Mouse (Mus musculus) cerebellum, adult 11 months (tissue): ENCODE measurements at regions not wholly inside any gene's neighbourhood (a gene's known extent, or its start where the extent isn't known, plus 50 kb on each side); places are given as distances from the start of the nearest gene placed in this dataset.

Experiments used
- DNase-seq: peaks from one replicate; pipeline ENCODE4 v3.0.0; 2022

GRCm38 (mm10) chr4:70844742-70845141 lies 309.9 kb upstream of the Megf9 start:
- no peak for DNase-seq

- no peak for DNase-seq
These were observed 276.1 kb upstream of the Megf9 start for GRCm38 (mm10) chr4:70810956-70811316.

- DNase-seq = peak; percentile 32
These were observed 275.6 kb upstream of the Megf9 start for GRCm38 (mm10) chr4:70810311-70810955.

- no peak for DNase-seq
These were observed 270.1 kb upstream of the Megf9 start for GRCm38 (mm10) chr4:70804925-70805342.

GRCm38 (mm10) chr4:70798483-70798882 lies 263.7 kb upstream of the Megf9 start:
- DNase-seq = no peak

- DNase-seq = no peak
These were observed 263.1 kb upstream of the Megf9 start for GRCm38 (mm10) chr4:70797935-70798334.

- no peak for DNase-seq
These were observed 248.7 kb upstream of the Megf9 start for GRCm38 (mm10) chr4:70783487-70783886.

- DNase-seq = no peak
These were observed 246.8 kb upstream of the Megf9 start for GRCm38 (mm10) chr4:70781591-70781990.

- no peak for DNase-seq
These were observed 241.5 kb upstream of the Megf9 start for GRCm38 (mm10) chr4:70776273-70776672.

GRCm38 (mm10) chr4:70743425-70743824 lies 208.6 kb upstream of the Megf9 start:
- DNase-seq = no peak

GRCm38 (mm10) chr4:70742002-70742401 lies 207.2 kb upstream of the Megf9 start:
- no peak for DNase-seq

GRCm38 (mm10) chr4:70741121-70741520 lies 206.3 kb upstream of the Megf9 start:
- DNase-seq = no peak

GRCm38 (mm10) chr4:70709126-70709689 lies 174.4 kb upstream of the Megf9 start:
- no peak for DNase-seq

- no peak for DNase-seq
These were observed 170.4 kb upstream of the Megf9 start for GRCm38 (mm10) chr4:70705128-70705752.

- DNase-seq = no peak
These were observed 166.1 kb upstream of the Megf9 start for GRCm38 (mm10) chr4:70700894-70701293.

- no peak for DNase-seq
These were observed 129.4 kb upstream of the Megf9 start for GRCm38 (mm10) chr4:70664181-70664580.

- no peak for DNase-seq
These were observed 86.6 kb upstream of the Megf9 start for GRCm38 (mm10) chr4:70621431-70621837.

- no peak for DNase-seq
These were observed 85.0 kb upstream of the Megf9 start for GRCm38 (mm10) chr4:70619636-70620287.

- DNase-seq = no peak
These were observed 81.0 kb upstream of the Megf9 start for GRCm38 (mm10) chr4:70615794-70616193.

GRCm38 (mm10) chr4:70614411-70614810 lies 79.6 kb upstream of the Megf9 start:
- DNase-seq = no peak

- no peak for DNase-seq
These were observed 68.5 kb upstream of the Megf9 start for GRCm38 (mm10) chr4:70603209-70603852.

- DNase-seq = peak; percentile 5
These were observed 66.5 kb upstream of the Megf9 start for GRCm38 (mm10) chr4:70601301-70601700.
